Mouse (Mus musculus): ENCODE data around the gene Sap25. TPM values are rescaled to one million over a fixed set of nuclear protein-coding genes. Genes with fewer than 3 reads are reported as not detected.

The Sap25 gene
- polyA plus RNA-seq, 1 experiment from 2014 or later: 6.2 TPM

- H3K36me3 ChIP-seq (ENCODE audit: control insufficient read depth, insufficient read depth): peaks cover 9% of the 10 kb centered on the region
- H3K4me2 ChIP-seq (ENCODE audit: low read depth, low read length): peak overlapping the region; percentile 75
- H3K9me3 ChIP-seq (replicated peaks; ENCODE audit: control insufficient read depth, low read length): no peaks in the 10 kb centered on the region
- H3K9ac ChIP-seq (ENCODE audit: low read length): peak overlapping the region; percentile 77
- peaks cover 20% of the 10 kb centered on the region for H3K4me1 ChIP-seq (ENCODE audit: control insufficient read depth, insufficient read depth, low read length)
- peak overlapping the region; percentile 74 for H3K4me3 ChIP-seq (ENCODE audit: low read length)
- H3K27ac ChIP-seq (ENCODE audit: low read length): peak overlapping the region; percentile 82
- no peaks in the 10 kb centered on the region for H3K27me3 ChIP-seq (ENCODE audit: control insufficient read depth, insufficient read depth, low read length)
- WGBS: 0% methylated on average over 22 of the region's 22 CpGs
- no peak for ATAC-seq (replicated peaks; ENCODE audit: extremely low read depth, insufficient read depth, low FRiP score)
Measured at GRCm38 (mm10) chr5:137601365-137601729, 39.8 kb upstream of the Sap25 start.

- ATAC-seq (replicated peaks; ENCODE audit: extremely low read depth, insufficient read depth, low FRiP score): no peak
- no peak overlapping the region for H3K27ac ChIP-seq (ENCODE audit: low read length)
- H3K9ac ChIP-seq (ENCODE audit: low read length): peak overlapping the region; percentile 60; the same call in 1 of the 2 replicates
- H3K36me3 ChIP-seq (ENCODE audit: control insufficient read depth, insufficient read depth): peaks cover 13% of the 10 kb centered on the region
- peak overlapping the region; percentile 37 for H3K4me2 ChIP-seq (ENCODE audit: low read depth, low read length)
- no peaks in the 10 kb centered on the region for H3K9me3 ChIP-seq (replicated peaks; ENCODE audit: control insufficient read depth, low read length)
- peaks cover 33% of the 10 kb centered on the region for H3K4me1 ChIP-seq (ENCODE audit: control insufficient read depth, insufficient read depth, low read length)
- H3K4me3 ChIP-seq (ENCODE audit: low read length): no peak overlapping the region
- WGBS: 36% methylated on average over 26 of the region's 26 CpGs
- no peaks in the 10 kb centered on the region for H3K27me3 ChIP-seq (ENCODE audit: control insufficient read depth, insufficient read depth, low read length)
Measured at GRCm38 (mm10) chr5:137607860-137608653, 33.1 kb upstream of the Sap25 start.

GRCm38 (mm10) chr5:137608654-137609190, 32.4 kb upstream of the Sap25 start:
- no peak overlapping the region for H3K27ac ChIP-seq (ENCODE audit: low read length)
- H3K4me1 ChIP-seq (ENCODE audit: control insufficient read depth, insufficient read depth, low read length): peaks cover 30% of the 10 kb centered on the region
- no peak overlapping the region for H3K4me3 ChIP-seq (ENCODE audit: low read length)

GRCm38 (mm10) chr5:137609292-137609691, 31.8 kb upstream of the Sap25 start:
- 66% methylated on average over 3 of the region's 3 CpGs for WGBS
- Histone ChIP-seq H3K27me3 (ENCODE audit: control insufficient read depth, insufficient read depth, low read length) (no peaks in the 10 kb centered on the region), H3K4me2 (ENCODE audit: low read depth, low read length) (no peak overlapping the region; the same call in 1 of the 2 replicates), H3K9ac (ENCODE audit: low read length) (no peak overlapping the region), H3K36me3 (ENCODE audit: control insufficient read depth, insufficient read depth) (peaks cover 8% of the 10 kb centered on the region), H3K9me3 (replicated peaks; ENCODE audit: control insufficient read depth, low read length) (no peaks in the 10 kb centered on the region), H3K4me3 (ENCODE audit: low read length) (no peak overlapping the region), H3K27ac (ENCODE audit: low read length) (no peak overlapping the region), H3K4me1 (ENCODE audit: control insufficient read depth, insufficient read depth, low read length) (peaks cover 30% of the 10 kb centered on the region)
- ATAC-seq (replicated peaks; ENCODE audit: extremely low read depth, insufficient read depth, low FRiP score): no peak

More at GRCm38 (mm10) chr5:137608654-137609190, 32.4 kb upstream of the Sap25 start:
- 33% methylated on average over 22 of the region's 23 CpGs for WGBS
- Histone ChIP-seq H3K9ac (ENCODE audit: low read length) (peak overlapping the region; percentile 60; the same call in 1 of the 2 replicates), H3K36me3 (ENCODE audit: control insufficient read depth, insufficient read depth) (peaks cover 9% of the 10 kb centered on the region), H3K9me3 (replicated peaks; ENCODE audit: control insufficient read depth, low read length) (no peaks in the 10 kb centered on the region), H3K27me3 (ENCODE audit: control insufficient read depth, insufficient read depth, low read length) (no peaks in the 10 kb centered on the region), H3K4me2 (ENCODE audit: low read depth, low read length) (peak overlapping the region; percentile 37)
- ATAC-seq (replicated peaks; ENCODE audit: extremely low read depth, insufficient read depth, low FRiP score): no peak

GRCm38 (mm10) chr5:137610056-137610455, 31.1 kb upstream of the Sap25 start:
- 48% methylated on average over 4 of the region's 4 CpGs for WGBS
- peak overlapping the region; percentile 72; the same call in 1 of the 2 replicates for H3K9ac ChIP-seq (ENCODE audit: low read length)
- H3K4me2 ChIP-seq (ENCODE audit: low read depth, low read length): peak overlapping the region; percentile 63
- no peaks in the 10 kb centered on the region for H3K27me3 ChIP-seq (ENCODE audit: control insufficient read depth, insufficient read depth, low read length)
- peak overlapping the region; percentile 36 for H3K4me3 ChIP-seq (ENCODE audit: low read length)
- no peaks in the 10 kb centered on the region for H3K9me3 ChIP-seq (replicated peaks; ENCODE audit: control insufficient read depth, low read length)
- no peak for ATAC-seq (replicated peaks; ENCODE audit: extremely low read depth, insufficient read depth, low FRiP score)
- peaks cover 30% of the 10 kb centered on the region for H3K4me1 ChIP-seq (ENCODE audit: control insufficient read depth, insufficient read depth, low read length)
- H3K27ac ChIP-seq (ENCODE audit: low read length): peak overlapping the region; percentile 94
- H3K36me3 ChIP-seq (ENCODE audit: control insufficient read depth, insufficient read depth): peaks cover 8% of the 10 kb centered on the region

GRCm38 (mm10) chr5:137610548-137611244, 30.4 kb upstream of the Sap25 start:
- H3K27ac ChIP-seq (ENCODE audit: low read length): peak overlapping the region; percentile 94
- H3K4me1 ChIP-seq (ENCODE audit: control insufficient read depth, insufficient read depth, low read length): peaks cover 30% of the 10 kb centered on the region
- H3K9me3 ChIP-seq (replicated peaks; ENCODE audit: control insufficient read depth, low read length): no peaks in the 10 kb centered on the region
- H3K9ac ChIP-seq (ENCODE audit: low read length): peak overlapping the region; percentile 72
- H3K4me2 ChIP-seq (ENCODE audit: low read depth, low read length): peak overlapping the region; percentile 63
- peaks cover 8% of the 10 kb centered on the region for H3K36me3 ChIP-seq (ENCODE audit: control insufficient read depth, insufficient read depth)
- peak; percentile 73 for ATAC-seq (replicated peaks; ENCODE audit: extremely low read depth, insufficient read depth, low FRiP score)
- no peaks in the 10 kb centered on the region for H3K27me3 ChIP-seq (ENCODE audit: control insufficient read depth, insufficient read depth, low read length)
- 7% methylated on average over 12 of the region's 12 CpGs for WGBS
- peak overlapping the region; percentile 36 for H3K4me3 ChIP-seq (ENCODE audit: low read length)

- H3K4me2 ChIP-seq (ENCODE audit: low read depth, low read length): peak overlapping the region; percentile 63
- H3K9ac ChIP-seq (ENCODE audit: low read length): peak overlapping the region; percentile 72
- peaks cover 5% of the 10 kb centered on the region for H3K36me3 ChIP-seq (ENCODE audit: control insufficient read depth, insufficient read depth)
- no peaks in the 10 kb centered on the region for H3K9me3 ChIP-seq (replicated peaks; ENCODE audit: control insufficient read depth, low read length)
- peak; percentile 54 for ATAC-seq (replicated peaks; ENCODE audit: extremely low read depth, insufficient read depth, low FRiP score)
- peaks cover 30% of the 10 kb centered on the region for H3K4me1 ChIP-seq (ENCODE audit: control insufficient read depth, insufficient read depth, low read length)
- H3K27ac ChIP-seq (ENCODE audit: low read length): peak overlapping the region; percentile 94
- H3K4me3 ChIP-seq (ENCODE audit: low read length): peak overlapping the region; percentile 36
- no peaks in the 10 kb centered on the region for H3K27me3 ChIP-seq (ENCODE audit: control insufficient read depth, insufficient read depth, low read length)
- 3% methylated on average over 6 of the region's 6 CpGs for WGBS
Measured at GRCm38 (mm10) chr5:137611245-137611602, 29.9 kb upstream of the Sap25 start.

GRCm38 (mm10) chr5:137613076-137613475, 28.1 kb upstream of the Sap25 start:
- Histone ChIP-seq H3K4me2 (ENCODE audit: low read depth, low read length) (no peak overlapping the region), H3K9me3 (replicated peaks; ENCODE audit: control insufficient read depth, low read length) (no peaks in the 10 kb centered on the region), H3K27me3 (ENCODE audit: control insufficient read depth, insufficient read depth, low read length) (no peaks in the 10 kb centered on the region), H3K9ac (ENCODE audit: low read length) (no peak overlapping the region), H3K4me3 (ENCODE audit: low read length) (no peak overlapping the region), H3K36me3 (ENCODE audit: control insufficient read depth, insufficient read depth) (no peaks in the 10 kb centered on the region), H3K4me1 (ENCODE audit: control insufficient read depth, insufficient read depth, low read length) (peaks cover 28% of the 10 kb centered on the region), H3K27ac (ENCODE audit: low read length) (no peak overlapping the region; the same call in 1 of the 2 replicates)
- 78% methylated on average over 5 of the region's 5 CpGs for WGBS
- ATAC-seq (replicated peaks; ENCODE audit: extremely low read depth, insufficient read depth, low FRiP score): no peak
